Mouse (Mus musculus): ENCODE data around the gene Inhbc. TPM values are rescaled to one million over a fixed set of nuclear protein-coding genes. Genes with fewer than 3 reads are reported as not detected.

Inhbc gene
- polyA plus RNA-seq, 1 experiment from 2014 or later: not detected

- no peaks in the 10 kb centered on the region for H3K4me1 ChIP-seq (replicated peaks; ENCODE audit: control insufficient read depth, insufficient read depth)
- ATAC-seq (ENCODE audit: low FRiP score, low TSS enrichment) (peak; percentile 73), DNase-seq (ENCODE audit: low spot score) (peak; percentile 82)
- H3K4me2 ChIP-seq (replicated peaks; ENCODE audit: low read depth): peak overlapping the region; percentile 28; the same call in 1 of the 2 replicates
- no peak overlapping the region for H3K27ac ChIP-seq (replicated peaks)
- TF ChIP-seq EP300 (optimal IDR thresholded peaks at IDR 0.05) (no peak), CTCF (IDR thresholded peaks at IDR 0.05; ENCODE audit: low read depth) (peak; percentile 96)
- no peak overlapping the region for H3K4me3 ChIP-seq (ENCODE audit: low read depth, low read length)
- 9% methylated on average over 24 of the region's 24 CpGs for WGBS
- no peaks in the 10 kb centered on the region for H3K27me3 ChIP-seq (ENCODE audit: control insufficient read depth, insufficient read depth, low read length)
- no peaks in the 10 kb centered on the region for H3K36me3 ChIP-seq (ENCODE audit: control insufficient read depth, insufficient read depth, low read length)
- no peak overlapping the region for H3K9ac ChIP-seq (ENCODE audit: low read length)
- no peaks in the 10 kb centered on the region for H3K9me3 ChIP-seq (ENCODE audit: control insufficient read depth, low read length)
Observed at GRCm38 (mm10) chr10:127350594-127351284, 19.5 kb downstream of the Inhbc start.

GRCm38 (mm10) chr10:127349810-127350209, 20.4 kb downstream of the Inhbc start:
- ATAC-seq (ENCODE audit: low FRiP score, low TSS enrichment) (no peak), DNase-seq (ENCODE audit: low spot score) (no peak)
- no peak overlapping the region for H3K27ac ChIP-seq (replicated peaks)
- no peak overlapping the region for H3K9ac ChIP-seq (ENCODE audit: low read length)
- no peaks in the 10 kb centered on the region for H3K4me1 ChIP-seq (replicated peaks; ENCODE audit: control insufficient read depth, insufficient read depth)
- H3K4me2 ChIP-seq (replicated peaks; ENCODE audit: low read depth): no peak overlapping the region
- no peak overlapping the region for H3K4me3 ChIP-seq (ENCODE audit: low read depth, low read length)
- no peaks in the 10 kb centered on the region for H3K9me3 ChIP-seq (ENCODE audit: control insufficient read depth, low read length)
- no peak for TF ChIP-seq EP300 (optimal IDR thresholded peaks at IDR 0.05)
- TF ChIP-seq CTCF (IDR thresholded peaks at IDR 0.05; ENCODE audit: low read depth): no peak
- no peaks in the 10 kb centered on the region for H3K27me3 ChIP-seq (ENCODE audit: control insufficient read depth, insufficient read depth, low read length)
- WGBS: 74% methylated on average over 8 of the region's 8 CpGs
- H3K36me3 ChIP-seq (ENCODE audit: control insufficient read depth, insufficient read depth, low read length): no peaks in the 10 kb centered on the region

GRCm38 (mm10) chr10:127348957-127349356, 21.3 kb downstream of the Inhbc start:
- no peak overlapping the region for H3K4me2 ChIP-seq (replicated peaks; ENCODE audit: low read depth)
- WGBS: 66% methylated on average over 4 of the region's 4 CpGs

GRCm38 (mm10) chr10:127346173-127346572, 24.1 kb downstream of the Inhbc start:
- ATAC-seq (ENCODE audit: low FRiP score, low TSS enrichment) (no peak), DNase-seq (ENCODE audit: low spot score) (no peak)
- H3K36me3 ChIP-seq (ENCODE audit: control insufficient read depth, insufficient read depth, low read length): no peaks in the 10 kb centered on the region
- H3K9ac ChIP-seq (ENCODE audit: low read length): no peak overlapping the region
- no peaks in the 10 kb centered on the region for H3K9me3 ChIP-seq (ENCODE audit: control insufficient read depth, low read length)
- no peak overlapping the region for H3K4me3 ChIP-seq (ENCODE audit: low read depth, low read length)
- TF ChIP-seq EP300 (optimal IDR thresholded peaks at IDR 0.05) (no peak), CTCF (IDR thresholded peaks at IDR 0.05; ENCODE audit: low read depth) (no peak)
- H3K4me2 ChIP-seq (replicated peaks; ENCODE audit: low read depth): no peak overlapping the region
- 74% methylated on average over 3 of the region's 3 CpGs for WGBS
- no peaks in the 10 kb centered on the region for H3K4me1 ChIP-seq (replicated peaks; ENCODE audit: control insufficient read depth, insufficient read depth)
- no peak overlapping the region for H3K27ac ChIP-seq (replicated peaks)
- H3K27me3 ChIP-seq (ENCODE audit: control insufficient read depth, insufficient read depth, low read length): no peaks in the 10 kb centered on the region

More at GRCm38 (mm10) chr10:127348957-127349356, 21.3 kb downstream of the Inhbc start:
- Histone ChIP-seq H3K36me3 (ENCODE audit: control insufficient read depth, insufficient read depth, low read length) (no peaks in the 10 kb centered on the region), H3K27me3 (ENCODE audit: control insufficient read depth, insufficient read depth, low read length) (no peaks in the 10 kb centered on the region), H3K9me3 (ENCODE audit: control insufficient read depth, low read length) (no peaks in the 10 kb centered on the region), H3K4me3 (ENCODE audit: low read depth, low read length) (no peak overlapping the region), H3K27ac (replicated peaks) (no peak overlapping the region), H3K4me1 (replicated peaks; ENCODE audit: control insufficient read depth, insufficient read depth) (no peaks in the 10 kb centered on the region), H3K9ac (ENCODE audit: low read length) (no peak overlapping the region)
- no peak for DNase-seq (ENCODE audit: low spot score)
- TF ChIP-seq EP300 (optimal IDR thresholded peaks at IDR 0.05): no peak
- peak; percentile 45 for TF ChIP-seq CTCF (IDR thresholded peaks at IDR 0.05; ENCODE audit: low read depth)
- no peak for ATAC-seq (ENCODE audit: low FRiP score, low TSS enrichment)

GRCm38 (mm10) chr10:127343029-127343428, 27.2 kb downstream of the Inhbc start:
- 74% methylated on average over 3 of the region's 3 CpGs for WGBS
- H3K9me3 ChIP-seq (ENCODE audit: control insufficient read depth, low read length): no peaks in the 10 kb centered on the region
- no peak overlapping the region for H3K4me3 ChIP-seq (ENCODE audit: low read depth, low read length)
- H3K27me3 ChIP-seq (ENCODE audit: control insufficient read depth, insufficient read depth, low read length): no peaks in the 10 kb centered on the region; the same call in 1 of the 2 replicates
- no peak for ATAC-seq (ENCODE audit: low FRiP score, low TSS enrichment)
- no peak for DNase-seq (ENCODE audit: low spot score)
- no peaks in the 10 kb centered on the region for H3K36me3 ChIP-seq (ENCODE audit: control insufficient read depth, insufficient read depth, low read length)
- no peaks in the 10 kb centered on the region; the same call in 1 of the 2 replicates for H3K4me1 ChIP-seq (replicated peaks; ENCODE audit: control insufficient read depth, insufficient read depth)
- TF ChIP-seq EP300 (optimal IDR thresholded peaks at IDR 0.05) (no peak), CTCF (IDR thresholded peaks at IDR 0.05; ENCODE audit: low read depth) (no peak)
- no peak overlapping the region for H3K27ac ChIP-seq (replicated peaks)
- H3K9ac ChIP-seq (ENCODE audit: low read length): no peak overlapping the region
- no peak overlapping the region for H3K4me2 ChIP-seq (replicated peaks; ENCODE audit: low read depth)
